Mouse (Mus musculus) midbrain, embryonic 16.5 days (tissue): ENCODE measurements at regions not wholly inside any gene's neighbourhood (a gene's known extent, or its start where the extent isn't known, plus 50 kb on each side); places are given as distances from the start of the nearest gene placed in this dataset.

Source experiments
- ATAC-seq: fragments of 200-750 bp; cut with Nextera tagmentation; 2 replicates; pipeline ENCODE4 v1.8.0; 2017; ENCODE audit warnings: moderate TSS enrichment
- H3K27ac ChIP-seq: fragments of 300-500 bp; sonication (generic); 2 replicates; pipeline ENCODE4 v1.5.1; 2014; ENCODE audit warnings: mild to moderate bottlenecking, low read length, mixed read lengths
- H3K27me3 ChIP-seq: fragments of 300-500 bp; sonication (generic); 2 replicates; pipeline ENCODE4 v1.6.1; 2014; ENCODE audit warnings: low read depth, low read length, mixed read lengths; ENCODE audit not compliant: control insufficient read depth, insufficient read depth
- H3K36me3 ChIP-seq: fragments of 300-500 bp; sonication (generic); 2 replicates; pipeline ENCODE4 v1.6.1; 2014; ENCODE audit warnings: mild to moderate bottlenecking, low read length, moderate library complexity, mixed read lengths; ENCODE audit not compliant: control insufficient read depth, insufficient read depth
- H3K4me1 ChIP-seq: fragments of 300-500 bp; sonication (generic); 2 replicates; pipeline ENCODE4 v1.6.1; 2014; ENCODE audit warnings: mild to moderate bottlenecking, low read length, mixed read lengths; ENCODE audit not compliant: control insufficient read depth, insufficient read depth
- H3K4me2 ChIP-seq: fragments of 300-500 bp; sonication (generic); 2 replicates; pipeline ENCODE4 v1.6.1; 2014; ENCODE audit warnings: mild to moderate bottlenecking, low read length, mixed read lengths
- H3K4me3 ChIP-seq: fragments of 300-500 bp; sonication (generic); 2 replicates; pipeline ENCODE4 v1.5.1; 2014; ENCODE audit warnings: low read depth, mild to moderate bottlenecking, low read length, moderate library complexity, mixed read lengths
- H3K9ac ChIP-seq: fragments of 300-500 bp; sonication (generic); 2 replicates; pipeline ENCODE4 v1.6.1; 2014; ENCODE audit warnings: low read depth, low read length, mixed read lengths
- H3K9me3 ChIP-seq: fragments of 300-500 bp; sonication (generic); replicated peaks from 2 replicates; pipeline ENCODE4 v1.6.1; 2014; ENCODE audit warnings: mild to moderate bottlenecking, low read length, mixed read lengths; ENCODE audit not compliant: control insufficient read depth, poor library complexity, severe bottlenecking
- WGBS: fragments of 180-500 bp; shearing (Covaris S2); extraction: QIAGEN DNeasy Blood & Tissue Kit; methylation state at CpG from one replicate; pipeline ENCODE4 v1.1.7; 2014; 5-methylcytosine and 5-hydroxymethylcytosine counted together

- WGBS = 65% methylated on average over 3 of the region's 3 CpGs
- no peak for ATAC-seq
- no peak overlapping the region for H3K27ac ChIP-seq
These were observed 215.4 kb downstream of the Gm28710 start for GRCm38 (mm10) chr5:17006807-17007522.

GRCm38 (mm10) chr5:17021636-17022035 is 230.0 kb downstream of the Gm28710 start:
- H3K27me3 ChIP-seq = no peaks in the 10 kb centered on the region
- no peak overlapping the region for H3K27ac ChIP-seq
- H3K9me3 ChIP-seq = no peaks in the 10 kb centered on the region
- H3K36me3 ChIP-seq = no peaks in the 10 kb centered on the region
- H3K9ac ChIP-seq = no peak overlapping the region
- no peak overlapping the region for H3K4me3 ChIP-seq
- no peaks in the 10 kb centered on the region for H3K4me1 ChIP-seq
- H3K4me2 ChIP-seq = no peak overlapping the region
- ATAC-seq = no peak

More at GRCm38 (mm10) chr5:17006807-17007522, 215.4 kb downstream of the Gm28710 start:
- Histone ChIP-seq H3K4me3 (no peak overlapping the region), H3K9ac (no peak overlapping the region), H3K27me3 (no peaks in the 10 kb centered on the region), H3K36me3 (no peaks in the 10 kb centered on the region), H3K9me3 (no peaks in the 10 kb centered on the region), H3K4me2 (no peak overlapping the region), H3K4me1 (no peaks in the 10 kb centered on the region)

- no peak overlapping the region for H3K27ac ChIP-seq
- no peaks in the 10 kb centered on the region for H3K9me3 ChIP-seq
- H3K27me3 ChIP-seq = no peaks in the 10 kb centered on the region
- H3K9ac ChIP-seq = no peak overlapping the region
- no peaks in the 10 kb centered on the region for H3K36me3 ChIP-seq
- H3K4me1 ChIP-seq = no peaks in the 10 kb centered on the region
- ATAC-seq = no peak
- 64% methylated on average over 2 of the region's 2 CpGs for WGBS
- no peak overlapping the region for H3K4me2 ChIP-seq
- H3K4me3 ChIP-seq = no peak overlapping the region
These were observed 262.3 kb downstream of the Gm28710 start for GRCm38 (mm10) chr5:17053935-17054334.

GRCm38 (mm10) chr5:17064565-17064964 is 273.0 kb downstream of the Gm28710 start:
- 95% methylated on average over 8 of the region's 8 CpGs for WGBS
- H3K27me3 ChIP-seq = no peaks in the 10 kb centered on the region

GRCm38 (mm10) chr5:17080405-17080804 is 288.8 kb downstream of the Gm28710 start:
- H3K4me3 ChIP-seq = no peak overlapping the region
- H3K27me3 ChIP-seq = no peaks in the 10 kb centered on the region
- H3K27ac ChIP-seq = no peak overlapping the region
- 72% methylated on average over 1 of the region's 1 CpGs for WGBS
- no peak overlapping the region for H3K9ac ChIP-seq
- no peak for ATAC-seq
- no peaks in the 10 kb centered on the region for H3K9me3 ChIP-seq
- H3K36me3 ChIP-seq = no peaks in the 10 kb centered on the region
- H3K4me1 ChIP-seq = no peaks in the 10 kb centered on the region
- no peak overlapping the region for H3K4me2 ChIP-seq

More at GRCm38 (mm10) chr5:17064565-17064964, 273.0 kb downstream of the Gm28710 start:
- H3K9me3 ChIP-seq = no peaks in the 10 kb centered on the region
- no peak for ATAC-seq
- H3K4me1 ChIP-seq = no peaks in the 10 kb centered on the region
- no peak overlapping the region for H3K4me3 ChIP-seq
- H3K9ac ChIP-seq = no peak overlapping the region
- no peak overlapping the region for H3K4me2 ChIP-seq
- no peaks in the 10 kb centered on the region for H3K36me3 ChIP-seq
- no peak overlapping the region for H3K27ac ChIP-seq

- H3K36me3 ChIP-seq = no peaks in the 10 kb centered on the region
- H3K27me3 ChIP-seq = no peaks in the 10 kb centered on the region
- H3K4me1 ChIP-seq = no peaks in the 10 kb centered on the region
- no peak overlapping the region for H3K4me2 ChIP-seq
- 100% methylated on average over 1 of the region's 1 CpGs for WGBS
- no peak for ATAC-seq
- H3K9ac ChIP-seq = no peak overlapping the region
- no peak overlapping the region for H3K27ac ChIP-seq
- no peak overlapping the region for H3K4me3 ChIP-seq
- no peaks in the 10 kb centered on the region for H3K9me3 ChIP-seq
These were observed 261.4 kb upstream of the Speer4f2 start for GRCm38 (mm10) chr5:17111556-17111955.

- H3K4me2 ChIP-seq = no peak overlapping the region
- H3K4me3 ChIP-seq = no peak overlapping the region
- no peak overlapping the region for H3K9ac ChIP-seq
- no peaks in the 10 kb centered on the region for H3K36me3 ChIP-seq
- ATAC-seq = no peak
- H3K27me3 ChIP-seq = no peaks in the 10 kb centered on the region
- no peak overlapping the region for H3K27ac ChIP-seq
- H3K9me3 ChIP-seq = no peaks in the 10 kb centered on the region
- no peaks in the 10 kb centered on the region for H3K4me1 ChIP-seq
- whole genome bisulfite sequencing = 60% methylated on average over 2 of the region's 2 CpGs
These were observed 261.0 kb upstream of the Speer4f2 start for GRCm38 (mm10) chr5:17112026-17112425.

- whole genome bisulfite sequencing = 89% methylated on average over 3 of the region's 3 CpGs
- H3K36me3 ChIP-seq = no peaks in the 10 kb centered on the region
- H3K9me3 ChIP-seq = no peaks in the 10 kb centered on the region
- H3K4me1 ChIP-seq = no peaks in the 10 kb centered on the region
- H3K4me2 ChIP-seq = no peak overlapping the region
- H3K9ac ChIP-seq = no peak overlapping the region
- H3K27ac ChIP-seq = no peak overlapping the region
- ATAC-seq = no peak
- H3K4me3 ChIP-seq = no peak overlapping the region
- no peaks in the 10 kb centered on the region for H3K27me3 ChIP-seq
These were observed 257.9 kb upstream of the Speer4f2 start for GRCm38 (mm10) chr5:17115035-17115434.

- Histone ChIP-seq H3K27ac (no peak overlapping the region), H3K27me3 (no peaks in the 10 kb centered on the region), H3K4me2 (no peak overlapping the region), H3K4me3 (no peak overlapping the region), H3K9ac (no peak overlapping the region), H3K9me3 (no peaks in the 10 kb centered on the region), H3K4me1 (no peaks in the 10 kb centered on the region), H3K36me3 (no peaks in the 10 kb centered on the region)
- ATAC-seq = no peak
- WGBS = 75% methylated on average over 3 of the region's 3 CpGs
These were observed 256.9 kb upstream of the Speer4f2 start for GRCm38 (mm10) chr5:17116072-17116471.
